In genomic region chr3:68759375-68759774, GRCm38 (mm10) we compare ENCODE assay signal across 10 mouse cellular contexts.
A peak's percentile ranks its signal among the peaks of the same experiment; 100 is the strongest.
DNase-seq lines count a peak whose midpoint lies in the region; ATAC-seq and TF ChIP-seq lines count a peak whose summit lies in the region.
"Had no signal": no experiment of that assay in that cellular context is flagged by ENCODE, and none has a peak within 500 bp of the region (broad histone marks: within the 10 kb centered on the region; RNA-seq: fewer than 3 reads in every experiment).

No protein-coding gene starts in this region.

- H3K27ac ChIP-seq in heart, postnatal 0 days (ENCODE audit: low read depth), result 0 out of 2 replicates have a peak overlapping the region, but pooled peaks have one; percentile 10
- H3K27ac ChIP-seq in forebrain, embryonic 14.5 days (ENCODE audit: low read depth, low read length), result no peak overlapping the region
- H3K27ac ChIP-seq: liver, embryonic 15.5 days had no signal

- TF ChIP-seq CTCF in heart, postnatal 0 days (IDR thresholded peaks at IDR 0.05; ENCODE audit: low read depth), result no peak

- no peaks in the 10 kb centered on the region for H3K36me3 ChIP-seq in heart, postnatal 0 days (replicated peaks; ENCODE audit: control insufficient read depth, insufficient read depth, low read length)
- no peaks in the 10 kb centered on the region for H3K36me3 ChIP-seq in forebrain, embryonic 14.5 days (ENCODE audit: control insufficient read depth, insufficient read depth, low read length)
- H3K36me3 ChIP-seq: liver, embryonic 15.5 days had no signal

- 32% methylated on average over 8 of the region's 8 CpGs for WGBS in heart, postnatal 0 days
- WGBS in forebrain, embryonic 14.5 days, result 77% methylated on average over 8 of the region's 8 CpGs

- 0 out of 2 replicates have a peak, but pooled peaks cover 7% of the 10 kb centered on the region for H3K9me3 ChIP-seq in heart, postnatal 0 days (replicated peaks; ENCODE audit: control insufficient read depth, low read length)
- no peaks in the 10 kb centered on the region for H3K9me3 ChIP-seq in forebrain, embryonic 14.5 days (replicated peaks; ENCODE audit: control insufficient read depth, low read length)
- H3K9me3 ChIP-seq: liver, embryonic 15.5 days had no signal

- no peak overlapping the region for H3K9ac ChIP-seq in heart, postnatal 0 days (replicated peaks; ENCODE audit: low read depth, low read length)
- no peak overlapping the region for H3K9ac ChIP-seq in forebrain, embryonic 14.5 days (ENCODE audit: low read length)
- H3K9ac ChIP-seq: liver, embryonic 15.5 days had no signal

- peak; percentile 66; the same call in 1 of the 2 replicates for ATAC-seq in heart, postnatal 0 days (ENCODE audit: insufficient read depth, low read depth)
- peak; percentile 69 for ATAC-seq in megakaryocyte-erythroid progenitor cell, adult 5-6 weeks (replicated peaks; ENCODE audit: low FRiP score, low TSS enrichment, poor library complexity, severe bottlenecking)
- no peak for ATAC-seq in forebrain, embryonic 14.5 days

- no peaks in the 10 kb centered on the region for H3K27me3 ChIP-seq in heart, postnatal 0 days (ENCODE audit: control insufficient read depth, insufficient read depth, low read length)
- no peaks in the 10 kb centered on the region for H3K27me3 ChIP-seq in forebrain, embryonic 14.5 days (replicated peaks; ENCODE audit: control insufficient read depth, insufficient read depth, low read length)
- H3K27me3 ChIP-seq: liver, embryonic 15.5 days had no signal

- peaks cover 18% of the 10 kb centered on the region for H3K4me1 ChIP-seq in heart, postnatal 0 days (ENCODE audit: control insufficient read depth, insufficient read depth)
- no peaks in the 10 kb centered on the region for H3K4me1 ChIP-seq in forebrain, embryonic 14.5 days (ENCODE audit: control insufficient read depth, insufficient read depth, low read length)

- no peak overlapping the region for H3K4me3 ChIP-seq in heart, postnatal 0 days (ENCODE audit: low read depth, low read length)
- H3K4me3 ChIP-seq in forebrain, embryonic 14.5 days (ENCODE audit: low read depth, low read length), result no peak overlapping the region
- H3K4me3 ChIP-seq: erythroblast, embryonic 14.5 days; liver, embryonic 15.5 days had no signal

- TF ChIP-seq EP300 in heart, postnatal 0 days (IDR thresholded peaks at IDR 0.05; ENCODE audit: low read depth), result peak; percentile 53; the same call in 1 of the 2 replicates

- peak; percentile 23 to 63 for DNase-seq in layer of hippocampus, adult 18-20 months (ENCODE audit: low spot score in 2 of 2)
- DNase-seq in layer of hippocampus, adult 9-10 months (ENCODE audit: low spot score), result no peak
- DNase-seq in heart, postnatal 0 days (ENCODE audit: low spot score), result peak; percentile 60
- DNase-seq in left cerebral cortex, adult 18-20 months (ENCODE audit: low spot score in 2 of 2), result peak; percentile 23 to 48
- DNase-seq in forebrain, embryonic 14.5 days (ENCODE audit: low spot score), result no peak
- DNase-seq in adrenal gland, adult 8-10 months, result no peak
- DNase-seq in cerebellum, adult 9-11 months, result no peak

- H3K4me2 ChIP-seq in heart, postnatal 0 days (ENCODE audit: low read depth, low read length), result no peak overlapping the region
- no peak overlapping the region for H3K4me2 ChIP-seq in forebrain, embryonic 14.5 days (ENCODE audit: low read length)
- H3K4me2 ChIP-seq: liver, embryonic 15.5 days had no signal

Comparison
In these comparisons a context has a peak if more than half of its experiments do, and no peak if none do; other contexts are left out.
1. DNase-seq: peak in layer of hippocampus, adult 18-20 months (2 of 2), heart, postnatal 0 days (single experiment) and left cerebral cortex, adult 18-20 months (2 of 2); none in layer of hippocampus, adult 9-10 months (single experiment), forebrain, embryonic 14.5 days (single experiment), adrenal gland, adult 8-10 months (single experiment) and cerebellum, adult 9-11 months (single experiment).